Mouse (Mus musculus): ENCODE measurements at regions not wholly inside any gene's neighbourhood (a gene's known extent, or its start where the extent isn't known, plus 50 kb on each side); places are given as distances from the start of the nearest gene placed in this dataset.
"Not testable (repeated sequence)": the region's sequence is repeated elsewhere in the genome, so short reads cannot be mapped to it uniquely, and the experiment has no call there.

DNA sequence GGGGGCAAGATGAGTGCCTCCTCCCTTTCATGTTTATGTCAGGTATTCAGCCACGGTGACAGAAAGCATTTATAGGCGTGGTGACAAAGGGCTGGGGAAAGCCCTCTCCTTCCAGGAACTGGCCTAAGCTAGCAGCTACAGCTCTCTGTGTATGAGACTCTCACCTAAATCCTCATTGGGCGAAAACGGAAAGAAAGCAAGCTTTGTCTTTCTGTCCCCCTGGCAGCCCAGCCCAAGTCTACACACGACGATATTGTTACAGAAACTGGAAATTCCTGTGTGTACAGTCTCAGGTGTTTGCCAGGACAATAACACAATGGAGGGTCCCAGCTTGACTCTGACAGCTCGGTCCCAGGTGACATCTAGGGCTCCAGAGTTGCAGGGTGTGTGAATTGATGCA is 60.0 kb downstream of the Dact2 start:
- CTCF ChIA-PET, result interaction anchor here in 2 of 4 experiments (0.5 to 1.6 kb wide), 3 partner anchors 8 to 698 kb away, joined by 3 to 10 read pairs (median 7); no protein-coding TSS in a partner anchor
- POLR2A ChIA-PET, result interaction anchor here in 2 of 4 experiments (1.6 kb wide), 3 partner anchors 15 to 60 kb away, joined by 4 to 13 read pairs (median 10); partner anchors contain the start of gene Dact2 (in 2 of the 2)

DNA sequence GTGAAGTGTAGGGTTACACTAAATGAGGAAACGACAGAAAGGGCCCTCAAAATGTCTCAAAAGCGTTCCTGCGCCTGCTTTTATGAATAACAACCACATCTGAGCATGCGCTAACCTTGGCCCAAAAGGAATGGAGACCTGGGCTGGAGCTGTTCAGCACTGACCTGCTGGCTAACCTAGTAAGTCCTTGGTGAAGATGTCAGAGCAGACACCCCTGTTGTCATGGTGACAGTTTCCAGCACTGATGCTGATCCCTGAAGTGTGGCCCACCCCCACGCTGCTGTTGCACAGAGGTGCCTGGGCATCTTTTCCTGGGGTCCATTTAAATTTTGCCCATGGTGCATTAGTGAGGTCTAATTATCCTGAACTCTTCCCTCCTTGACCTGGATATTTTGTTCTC is 62.4 kb downstream of the Dact2 start:
- CTCF ChIA-PET, result interaction anchor here in 2 of 4 experiments (1.2 to 1.7 kb wide), 2 partner anchors 62 to 147 kb away, joined by 3 read pairs; no protein-coding TSS in a partner anchor
- POLR2A ChIA-PET, result no interaction called here

DNA sequence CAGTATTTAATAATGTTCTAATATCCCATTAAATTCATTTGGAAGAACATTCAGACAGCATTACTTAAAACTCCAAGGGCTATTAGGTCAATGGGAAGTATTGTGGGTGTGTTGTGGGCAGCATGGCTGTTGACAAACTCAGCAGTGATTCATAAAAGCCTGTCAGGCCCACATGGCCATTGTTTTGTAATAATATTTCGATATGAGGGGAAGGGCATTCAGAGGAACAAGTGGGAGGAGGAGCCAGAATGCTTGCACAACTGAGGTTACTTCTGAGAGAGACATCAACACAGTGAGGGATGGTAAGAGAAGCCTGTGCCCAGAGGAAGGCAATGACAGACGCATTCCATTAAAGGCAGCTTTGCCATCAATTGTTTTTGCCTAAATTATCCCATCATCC is 63.8 kb downstream of the Dact2 start:
- ChIA-PET POLR2A (interaction anchor here in 1 of 4 experiments (2.2 kb wide), 1 partner anchor 64 kb away, joined by 7 read pairs; the partner anchor contains the start of gene Dact2), CTCF (interaction anchor here in 1 of 4 experiments (5.1 kb wide), 1 partner anchor 65 kb away, joined by 96 read pairs; the partner anchor contains the start of gene Dact2)

DNA sequence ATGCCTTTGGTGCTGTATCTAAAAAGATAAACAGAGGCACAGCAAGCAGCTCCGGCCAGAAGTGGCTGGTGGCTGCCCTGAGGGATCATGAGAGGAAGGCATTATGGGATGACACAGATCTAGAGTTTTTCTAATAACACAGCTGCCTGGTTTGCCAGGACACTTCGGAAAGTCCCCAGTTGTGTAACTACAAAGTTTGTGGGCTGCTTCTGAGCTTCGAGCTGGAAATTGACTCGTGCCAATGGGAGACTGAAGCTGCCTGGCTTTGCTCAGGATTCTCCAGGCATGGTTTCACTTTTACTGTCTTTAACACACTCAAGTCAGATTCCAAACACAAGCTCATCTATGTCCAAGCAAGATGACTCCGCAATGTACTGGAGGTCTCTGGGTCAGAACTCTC is 65.2 kb downstream of the Dact2 start:
- CTCF ChIA-PET, result interaction anchor here in 2 of 4 experiments (4.0 to 5.1 kb wide), 2 partner anchors 66 kb away, joined by 76 to 96 read pairs; partner anchors contain the start of gene Dact2 (in 2 of the 2)
- POLR2A ChIA-PET, result interaction anchor here in 1 of 4 experiments (0.7 to 2.2 kb wide), 2 partner anchors 65 to 68 kb away, joined by 3 to 7 read pairs; partner anchors contain the start of gene Dact2

DNA sequence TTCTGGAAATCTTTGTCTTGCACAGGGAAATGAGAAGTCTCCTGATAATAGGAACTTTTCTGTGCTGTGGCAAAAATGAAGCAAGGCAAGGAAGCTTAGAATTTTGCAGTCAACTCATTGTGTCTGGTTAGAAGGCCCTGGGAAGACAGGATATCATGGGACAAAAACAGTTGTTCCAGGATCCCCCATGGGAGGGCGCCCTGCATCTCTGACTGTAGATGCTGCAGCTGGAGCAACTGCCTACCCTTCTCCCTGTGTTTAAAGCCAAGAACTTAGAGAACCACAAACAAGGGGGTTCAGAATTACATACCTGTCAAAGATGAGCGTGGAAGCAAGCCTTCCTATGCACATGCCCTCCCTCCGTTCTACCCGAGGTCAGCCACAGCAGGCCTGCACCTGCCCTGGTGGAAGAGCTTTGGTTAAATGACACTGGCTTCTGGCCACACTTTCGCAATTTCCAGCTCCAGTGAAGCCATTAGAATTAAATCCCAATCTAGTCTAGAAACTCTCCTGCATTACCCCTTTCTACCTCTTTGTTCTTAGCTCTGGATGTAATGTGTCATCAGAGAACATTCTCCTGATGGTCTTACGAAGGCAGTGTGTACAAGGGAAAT is 67.3 kb downstream of the Dact2 start:
- CTCF ChIA-PET, result interaction anchor here (0.5 to 5.1 kb wide), 46 partner anchors 7 to 453 kb away, joined by 3 to 96 read pairs (median 4); partner anchors contain the start of gene Dact2 (in 4 of the 4)
- POLR2A ChIA-PET, result interaction anchor here in 3 of 4 experiments (0.9 to 3.0 kb wide), 8 partner anchors 31 to 82 kb away, joined by 3 to 22 read pairs (median 4); partner anchors contain the start of gene Dact2 (in 2 of the 3)

DNA sequence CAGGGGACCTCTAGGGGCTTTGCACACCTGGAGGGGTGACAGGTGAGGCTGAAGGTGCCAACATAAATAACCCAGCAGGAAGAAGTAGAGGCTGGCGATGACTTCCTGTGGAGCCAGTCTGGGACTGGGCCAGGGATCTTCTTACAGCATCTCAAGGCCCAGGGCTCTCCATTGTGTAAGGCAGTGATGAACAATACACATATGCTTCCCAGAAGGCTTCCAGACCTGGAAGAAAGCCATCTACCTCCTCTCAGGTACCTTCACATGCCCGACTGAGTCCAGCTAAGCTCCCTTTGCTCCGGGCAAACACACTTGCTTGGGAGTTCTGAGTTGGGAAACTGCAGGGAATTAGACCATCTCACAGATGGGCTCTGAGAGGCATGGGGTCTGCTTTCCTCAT is 69.5 kb downstream of the Dact2 start:
- CTCF ChIA-PET, result interaction anchor here (0.6 to 2.9 kb wide), 4 partner anchors 72 to 97 kb away, joined by 3 to 17 read pairs (median 3); no protein-coding TSS in a partner anchor
- POLR2A ChIA-PET, result interaction anchor here in 1 of 4 experiments (1.0 kb wide), 1 partner anchor 86 kb away, joined by 3 read pairs; no protein-coding TSS in a partner anchor

DNA sequence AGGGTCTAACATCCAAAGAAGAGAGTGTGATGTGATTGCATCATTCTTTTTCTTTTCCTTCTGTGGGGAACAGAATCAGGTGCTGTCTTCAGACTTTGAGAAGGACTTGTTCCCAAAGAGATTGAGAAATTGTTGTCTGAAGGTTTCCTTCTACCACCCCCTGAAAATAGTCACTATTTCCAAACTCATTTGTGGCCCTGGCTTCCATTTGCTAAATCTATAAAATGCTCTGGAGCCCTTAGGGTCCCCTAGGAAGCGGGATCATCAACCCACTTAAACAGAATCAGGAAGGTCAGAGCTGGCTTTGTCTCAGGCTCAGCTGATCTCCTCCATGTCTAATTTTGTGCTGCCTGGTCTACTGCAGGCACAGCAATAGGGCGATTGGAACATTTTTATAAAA is 70.1 kb downstream of the Dact2 start:
- CTCF ChIA-PET, result interaction anchor here in 2 of 4 experiments (1.2 to 1.3 kb wide), 2 partner anchors 72 kb away, joined by 3 to 5 read pairs; no protein-coding TSS in a partner anchor

DNA sequence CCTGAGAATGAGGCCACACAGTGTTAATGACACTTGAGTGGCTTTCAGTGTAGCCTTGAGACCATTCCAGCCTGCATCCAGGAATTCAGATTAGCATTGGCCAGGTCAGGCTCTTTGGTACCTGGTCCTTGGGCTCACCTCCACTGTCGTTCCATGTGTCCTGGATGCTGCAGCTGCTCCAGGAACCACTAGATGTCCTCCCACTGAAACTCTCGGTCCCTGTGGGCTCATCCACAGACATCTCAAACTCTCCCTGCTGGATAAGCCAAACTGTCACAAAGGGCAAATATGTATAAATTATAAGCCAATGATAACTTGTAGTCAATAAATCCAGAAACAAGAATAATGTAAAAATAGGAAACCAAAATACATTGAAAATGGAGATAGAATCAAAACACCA is 67.7 kb upstream of the Gm7358 start:
- CTCF ChIA-PET, result interaction anchor here (0.6 to 2.4 kb wide), 5 partner anchors 9 to 79 kb away, joined by 3 to 12 read pairs (median 4); no protein-coding TSS in a partner anchor
- POLR2A ChIA-PET, result not testable (repeated sequence)

More for the DNA sequence above, 70.1 kb downstream of the Dact2 start:
- POLR2A ChIA-PET, result interaction anchor here in 2 of 4 experiments (1.0 to 1.1 kb wide), 2 partner anchors 70 to 87 kb away, joined by 3 to 4 read pairs; partner anchors contain the start of gene Dact2 (in 1 of the 2)

DNA sequence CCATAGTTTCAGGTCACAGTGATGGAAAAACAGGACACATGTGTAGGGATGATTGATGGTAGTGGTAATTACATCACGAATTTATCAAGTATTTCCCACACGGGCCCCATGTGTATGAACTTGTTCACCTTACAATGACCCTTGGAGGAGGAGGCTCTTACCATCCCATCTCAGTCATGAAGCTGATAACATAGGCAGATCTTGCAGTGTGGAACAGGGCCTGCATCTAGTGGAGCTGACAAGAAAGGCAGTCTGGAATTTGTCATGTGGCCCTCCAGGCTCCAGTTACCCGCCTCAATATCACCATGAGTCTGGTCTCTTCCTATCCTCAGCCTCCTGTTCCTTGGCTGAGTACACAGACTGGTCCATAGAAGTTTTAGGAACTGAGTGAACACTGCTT is 59.5 kb upstream of the Gm7358 start:
- CTCF ChIA-PET, result interaction anchor here in 1 of 4 experiments (1.4 kb wide), 1 partner anchor 18 kb away, joined by 3 read pairs; no protein-coding TSS in a partner anchor
- POLR2A ChIA-PET, result no interaction called here

DNA sequence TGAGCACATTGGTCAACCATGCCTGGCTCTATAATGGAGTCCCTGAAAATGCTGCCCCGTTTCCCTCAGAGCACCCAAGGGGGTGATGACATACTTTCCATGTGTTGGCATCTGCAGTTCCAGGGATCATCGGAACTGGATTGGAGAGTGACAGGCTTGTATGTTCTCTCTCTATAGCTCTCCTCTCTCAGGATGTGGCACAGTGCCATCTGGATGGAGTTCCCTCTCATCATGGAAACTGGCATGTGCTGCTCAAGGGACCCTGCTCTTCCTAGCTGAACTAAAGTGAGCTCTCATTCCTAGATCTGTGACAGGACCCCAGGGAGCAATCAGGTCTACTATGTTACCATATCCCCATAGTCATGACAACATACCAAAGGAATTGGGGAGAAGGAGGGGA is 56.9 kb upstream of the Gm7358 start:
- POLR2A ChIA-PET, result no interaction called here
- CTCF ChIA-PET, result interaction anchor here in 1 of 4 experiments (0.8 kb wide), 1 partner anchor 20 kb away, joined by 4 read pairs; no protein-coding TSS in a partner anchor

DNA sequence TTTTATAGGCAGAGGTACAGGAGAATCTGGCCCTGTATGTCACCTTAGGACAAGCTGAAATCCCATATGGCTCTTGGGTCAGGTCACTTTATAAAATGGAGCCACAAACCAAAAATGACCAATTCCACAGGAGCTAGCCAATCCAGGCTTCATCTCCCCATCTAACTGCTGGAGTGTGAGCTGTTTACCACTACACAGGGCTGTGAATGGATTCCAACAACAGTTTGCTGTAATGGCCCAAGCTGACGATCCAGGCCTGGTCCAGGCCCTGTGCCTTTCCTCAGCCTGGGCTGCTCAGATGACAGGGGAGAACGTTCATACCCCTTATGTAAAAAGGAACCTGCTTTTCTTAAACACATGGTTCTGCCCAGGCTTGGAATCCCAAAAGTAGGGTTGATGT is 55.5 kb upstream of the Gm7358 start:
- CTCF ChIA-PET, result interaction anchor here in 2 of 4 experiments (0.9 to 1.3 kb wide), 3 partner anchors 22 to 409 kb away, joined by 4 to 5 read pairs (median 4); no protein-coding TSS in a partner anchor
- POLR2A ChIA-PET, result interaction anchor here in 1 of 4 experiments (0.7 kb wide), 1 partner anchor 82 kb away, joined by 3 read pairs; no protein-coding TSS in a partner anchor

DNA sequence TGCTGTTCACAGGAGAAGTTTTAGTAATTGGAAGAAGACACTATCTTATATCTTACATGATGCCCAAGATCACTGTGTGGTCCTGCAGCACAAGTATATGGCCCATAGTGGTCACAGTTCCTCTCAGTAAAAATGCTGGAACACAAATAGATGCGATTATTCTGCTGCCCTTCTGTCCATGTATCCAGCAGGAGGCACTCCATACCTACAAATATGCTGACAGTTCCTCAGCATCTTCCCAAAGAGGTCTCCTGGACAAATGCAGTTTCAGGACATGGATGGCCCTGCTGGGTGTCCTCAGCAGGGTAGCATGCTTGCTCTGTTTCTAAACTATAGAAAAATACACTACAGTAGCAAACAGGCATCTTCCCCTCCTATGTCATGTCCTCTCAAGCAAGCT is 52.4 kb upstream of the Gm7358 start:
- POLR2A ChIA-PET, CTCF ChIA-PET: not testable (repeated sequence)
